10 mouse cellular contexts compared by ENCODE assay signal in genomic region chr2:168712199-168713176, GRCm38 (mm10). TPM values are rescaled to one million over a fixed set of nuclear protein-coding genes. Genes with fewer than 3 reads are reported as not detected.
A peak's percentile ranks its signal among the peaks of the same experiment; 100 is the strongest.
DNase-seq lines count a peak whose midpoint lies in the region; ATAC-seq lines count a peak whose summit lies in the region.
"Had no signal": no experiment of that assay in that cellular context is flagged by ENCODE, and none has a peak within 500 bp of the region (broad histone marks: within the 10 kb centered on the region; RNA-seq: fewer than 3 reads in every experiment).

No protein-coding gene starts in this region.

- H3K27ac ChIP-seq in forebrain, embryonic 14.5 days (ENCODE audit: low read depth, low read length), result peak overlapping the region; percentile 14; the same call in 1 of the 2 replicates
- H3K27ac ChIP-seq in forebrain, embryonic 13.5 days, result no peak overlapping the region
- no peak overlapping the region for H3K27ac ChIP-seq in limb, embryonic 12.5 days
- H3K27ac ChIP-seq in limb, embryonic 10.5 days, result no peak overlapping the region
- peak overlapping the region; percentile 58 for H3K27ac ChIP-seq in midbrain, embryonic 13.5 days

- no peak overlapping the region for H3K9ac ChIP-seq in forebrain, embryonic 14.5 days (ENCODE audit: low read length)
- H3K9ac ChIP-seq in forebrain, embryonic 13.5 days, result no peak overlapping the region
- 0 out of 2 replicates have a peak overlapping the region, but pooled peaks have one; percentile 8 for H3K9ac ChIP-seq in limb, embryonic 12.5 days (replicated peaks)
- peak overlapping the region; percentile 41; the same call in 1 of the 2 replicates for H3K9ac ChIP-seq in midbrain, embryonic 13.5 days (replicated peaks)
- H3K9ac ChIP-seq: lung, embryonic 14.5 days had no signal

- no peaks in the 10 kb centered on the region for H3K9me3 ChIP-seq in forebrain, embryonic 14.5 days (replicated peaks; ENCODE audit: control insufficient read depth, low read length)
- no peaks in the 10 kb centered on the region for H3K9me3 ChIP-seq in forebrain, embryonic 13.5 days (replicated peaks)
- no peaks in the 10 kb centered on the region for H3K9me3 ChIP-seq in limb, embryonic 12.5 days
- no peaks in the 10 kb centered on the region for H3K9me3 ChIP-seq in limb, embryonic 10.5 days (replicated peaks)
- H3K9me3 ChIP-seq in midbrain, embryonic 13.5 days, result no peaks in the 10 kb centered on the region

- no peak overlapping the region for H3K4me3 ChIP-seq in forebrain, embryonic 14.5 days (ENCODE audit: low read depth, low read length)
- H3K4me3 ChIP-seq in forebrain, embryonic 13.5 days, result no peak overlapping the region
- H3K4me3 ChIP-seq in limb, embryonic 12.5 days (replicated peaks), result no peak overlapping the region
- H3K4me3 ChIP-seq in limb, embryonic 10.5 days, result no peak overlapping the region
- no peak overlapping the region for H3K4me3 ChIP-seq in midbrain, embryonic 13.5 days (replicated peaks)

- no peaks in the 10 kb centered on the region for H3K4me1 ChIP-seq in forebrain, embryonic 14.5 days (ENCODE audit: control insufficient read depth, insufficient read depth, low read length)
- H3K4me1 ChIP-seq in forebrain, embryonic 13.5 days, result peaks cover 9% of the 10 kb centered on the region
- peaks cover 2% of the 10 kb centered on the region; the same call in 1 of the 2 replicates for H3K4me1 ChIP-seq in limb, embryonic 12.5 days (replicated peaks)
- H3K4me1 ChIP-seq in limb, embryonic 10.5 days, result peaks cover 13% of the 10 kb centered on the region
- peaks cover 16% of the 10 kb centered on the region for H3K4me1 ChIP-seq in midbrain, embryonic 13.5 days (replicated peaks)

- H3K27me3 ChIP-seq in forebrain, embryonic 14.5 days (replicated peaks; ENCODE audit: control insufficient read depth, insufficient read depth, low read length), result no peaks in the 10 kb centered on the region
- no peaks in the 10 kb centered on the region for H3K27me3 ChIP-seq in forebrain, embryonic 13.5 days
- no peaks in the 10 kb centered on the region for H3K27me3 ChIP-seq in limb, embryonic 12.5 days
- H3K27me3 ChIP-seq in limb, embryonic 10.5 days (ENCODE audit: low read depth, poor library complexity, severe bottlenecking), result no peaks in the 10 kb centered on the region
- no peaks in the 10 kb centered on the region for H3K27me3 ChIP-seq in midbrain, embryonic 13.5 days

- no peak overlapping the region for H3K4me2 ChIP-seq in forebrain, embryonic 14.5 days (ENCODE audit: low read length)
- no peak overlapping the region for H3K4me2 ChIP-seq in forebrain, embryonic 13.5 days
- no peak overlapping the region for H3K4me2 ChIP-seq in limb, embryonic 12.5 days
- H3K4me2 ChIP-seq in midbrain, embryonic 13.5 days (replicated peaks), result no peak overlapping the region
- H3K4me2 ChIP-seq: lung, embryonic 14.5 days had no signal

- no peak for ATAC-seq in forebrain, embryonic 14.5 days
- ATAC-seq in forebrain, embryonic 13.5 days, result no peak
- ATAC-seq in limb, embryonic 12.5 days (ENCODE audit: insufficient number of reproducible peaks, insufficient read depth, low FRiP score, low TSS enrichment, low read depth), result no peak
- ATAC-seq in midbrain, embryonic 13.5 days, result no peak

- no peak for DNase-seq in forebrain, embryonic 14.5 days (ENCODE audit: low spot score)
- DNase-seq in limb, embryonic 10.5 days (ENCODE audit: low spot score), result no peak
- peak; percentile 34 to 66 for DNase-seq in cerebellum, postnatal 25 days
- DNase-seq in gastrocnemius, adult 8-10 months (ENCODE audit: low spot score in 2 of 2), result no peak
- DNase-seq in thymus, postnatal 0 days (ENCODE audit: low spot score), result no peak
- DNase-seq: lung, embryonic 14.5 days; thymus, postnatal 36 days had no signal

- 83% methylated on average over 20 of the region's 20 CpGs for WGBS in forebrain, embryonic 14.5 days
- 85% methylated on average over 20 of the region's 20 CpGs for WGBS in forebrain, embryonic 13.5 days
- WGBS in limb, embryonic 12.5 days, result 76% methylated on average over 20 of the region's 20 CpGs
- WGBS in limb, embryonic 10.5 days, result 86% methylated on average over 20 of the region's 20 CpGs
- WGBS in midbrain, embryonic 13.5 days, result 84% methylated on average over 20 of the region's 20 CpGs

- peaks cover 10% of the 10 kb centered on the region; the same call in 1 of the 2 replicates for H3K36me3 ChIP-seq in forebrain, embryonic 14.5 days (ENCODE audit: control insufficient read depth, insufficient read depth, low read length)
- peaks cover 27% of the 10 kb centered on the region for H3K36me3 ChIP-seq in forebrain, embryonic 13.5 days (ENCODE audit: poor library complexity, severe bottlenecking)
- H3K36me3 ChIP-seq in limb, embryonic 12.5 days, result peaks cover 4% of the 10 kb centered on the region; the same call in 1 of the 2 replicates
- H3K36me3 ChIP-seq in limb, embryonic 10.5 days, result no peaks in the 10 kb centered on the region
- H3K36me3 ChIP-seq in midbrain, embryonic 13.5 days, result peaks cover 37% of the 10 kb centered on the region

RNA-seq across cellular contexts. Expression of gene Atp9a, which starts 29.7 kb away (rescaled TPM):
- polyA plus RNA-seq in forebrain, embryonic 14.5 days (2014; fragmentation: Nextera tagmentation; extraction: Ambion mirVana), result 42.4 and 46.2 TPM in 2 replicates
- 35.2 and 37.1 TPM in 2 replicates for polyA plus RNA-seq in forebrain, embryonic 13.5 days (2015; fragmentation: Nextera tagmentation; extraction: Ambion mirVana)
- polyA plus RNA-seq in limb, embryonic 12.5 days (2016; fragmentation: Nextera tagmentation; extraction: Ambion mirVana), result 16.1 and 21.2 TPM in 2 replicates
- 4.9 and 6.5 TPM in 2 replicates for polyA plus RNA-seq in limb, embryonic 10.5 days (2016; fragmentation: Nextera tagmentation; extraction: Ambion mirVana)
- polyA plus RNA-seq in midbrain, embryonic 13.5 days (2015; fragmentation: Nextera tagmentation; extraction: Ambion mirVana), result 61.1 and 63.6 TPM in 2 replicates
- total RNA-seq in gastrocnemius, adult 8-10 months (2022), result 10 to 100 TPM; 23.0 to 28.0 (median 26.2) TPM
- 6.6 and 7.8 TPM in 2 replicates for polyA plus RNA-seq in thymus, postnatal 0 days (2015; fragmentation: Nextera tagmentation; extraction: Ambion mirVana)

RNA-seq across cellular contexts. Expression of gene Sall4, which starts 55.3 kb away (rescaled TPM):
- 0.71 and 1.1 TPM in 2 replicates for polyA plus RNA-seq in forebrain, embryonic 14.5 days (2014; fragmentation: Nextera tagmentation; extraction: Ambion mirVana)
- 2.3 and 3.2 TPM in 2 replicates for polyA plus RNA-seq in forebrain, embryonic 13.5 days (2015; fragmentation: Nextera tagmentation; extraction: Ambion mirVana)
- 5.0 and 5.1 TPM in 2 replicates for polyA plus RNA-seq in limb, embryonic 12.5 days (2016; fragmentation: Nextera tagmentation; extraction: Ambion mirVana)
- 26.8 and 53.3 TPM in 2 replicates for polyA plus RNA-seq in limb, embryonic 10.5 days (2016; fragmentation: Nextera tagmentation; extraction: Ambion mirVana)
- polyA plus RNA-seq in midbrain, embryonic 13.5 days (2015; fragmentation: Nextera tagmentation; extraction: Ambion mirVana), result 2.2 and 5.5 TPM in 2 replicates
- 1 to 10 TPM; 1.3 to 5.7 (median 2.6) TPM for total RNA-seq in gastrocnemius, adult 8-10 months (2022)
- polyA plus RNA-seq in thymus, postnatal 0 days (2015; fragmentation: Nextera tagmentation; extraction: Ambion mirVana), result not detected in 2 replicates

Comparison
In these comparisons a context has a peak if more than half of its experiments do, and no peak if none do; other contexts are left out.
1. H3K27ac ChIP-seq: peak in forebrain, embryonic 14.5 days (single experiment) and midbrain, embryonic 13.5 days (single experiment); none in forebrain, embryonic 13.5 days (single experiment), limb, embryonic 12.5 days (single experiment) and limb, embryonic 10.5 days (single experiment).
2. DNase-seq: peak in cerebellum, postnatal 25 days (2 of 2); none in forebrain, embryonic 14.5 days (single experiment), limb, embryonic 10.5 days (single experiment), gastrocnemius, adult 8-10 months (0 of 2) and thymus, postnatal 0 days (single experiment).
3. H3K9ac ChIP-seq: peak in limb, embryonic 12.5 days (single experiment) and midbrain, embryonic 13.5 days (single experiment); none in forebrain, embryonic 14.5 days (single experiment) and forebrain, embryonic 13.5 days (single experiment).